Mouse (Mus musculus): ENCODE results near the gene Tbc1d2.
"Not testable (repeated sequence)": the region's sequence is repeated elsewhere in the genome, so short reads cannot be mapped to it uniquely, and the experiment has no call there.

DNA sequence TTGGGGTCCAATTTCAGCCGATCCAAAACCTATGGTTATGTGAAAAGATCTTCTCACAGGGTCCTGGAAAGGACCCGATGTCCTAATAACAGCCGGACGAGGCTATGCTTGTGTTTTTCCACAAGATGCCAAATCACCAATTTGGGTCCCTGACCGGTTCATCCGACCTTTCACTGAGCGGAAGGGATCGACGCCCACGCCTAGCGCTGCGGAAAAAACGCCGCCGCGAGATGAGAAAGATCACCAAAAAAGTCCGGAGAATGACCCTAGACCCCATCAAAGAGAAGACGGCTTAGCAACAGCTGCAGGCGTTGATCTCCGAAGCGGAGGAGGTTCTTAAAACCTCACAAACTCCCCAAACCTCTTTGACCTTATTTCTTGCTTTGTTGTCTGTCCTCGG lies 68.4 kb downstream of the Tbc1d2 start:
- not testable (repeated sequence) for TF ChIP-seq POLR2A (IDR thresholded peaks at IDR 0.05; ENCODE audit: low read depth, low read length); CTCF (IDR thresholded peaks at IDR 0.05; ENCODE audit: extremely low read depth, insufficient read depth, insufficient read length, insufficient replicate concordance)

Measured in spleen, adult 2 months (tissue).